Mouse (Mus musculus) limb, embryonic 14.5 days (tissue): Measurements from ENCODE around the gene Fkbp4. TPM values are rescaled to one million over a fixed set of nuclear protein-coding genes. Genes with fewer than 3 reads are reported as not detected.

Source experiments
- ATAC-seq: fragments of 200-750 bp; cut with Nextera tagmentation; 2 replicates; pipeline ENCODE4 v1.8.0; 2017; ENCODE audit warnings: low read depth, moderate number of reproducible peaks, moderate TSS enrichment; ENCODE audit not compliant: low FRiP score
- DNase-seq: peaks from one replicate; pipeline ENCODE4 v3.0.0-alpha.2; 2015; ENCODE audit warnings: low spot score
- H3K27ac ChIP-seq: fragments of 300-500 bp; sonication (generic); replicated peaks from 2 replicates; pipeline ENCODE4 v1.5.1; 2014; ENCODE audit warnings: low read depth, mild to moderate bottlenecking, low read length, moderate library complexity, mixed read lengths
- H3K27me3 ChIP-seq: fragments of 300-500 bp; sonication (generic); 2 replicates; pipeline ENCODE4 v1.6.1; 2014; ENCODE audit warnings: low read length, mixed read lengths; ENCODE audit not compliant: control insufficient read depth, insufficient read depth
- H3K36me3 ChIP-seq: fragments of 300-500 bp; sonication (generic); 2 replicates; pipeline ENCODE4 v1.6.1; 2014; ENCODE audit warnings: mild to moderate bottlenecking, low read length, moderate library complexity, mixed read lengths; ENCODE audit not compliant: control insufficient read depth, insufficient read depth
- H3K4me1 ChIP-seq: fragments of 300-500 bp; sonication (generic); 2 replicates; pipeline ENCODE4 v1.6.1; 2014; ENCODE audit warnings: antibody characterized with exemption, low read length, mixed read lengths; ENCODE audit not compliant: control insufficient read depth, insufficient read depth
- H3K4me2 ChIP-seq: fragments of 300-500 bp; sonication (generic); replicated peaks from 2 replicates; pipeline ENCODE4 v1.6.1; 2014; ENCODE audit warnings: low read depth, mild to moderate bottlenecking, low read length, moderate library complexity; ENCODE audit not compliant: severe bottlenecking
- H3K4me3 ChIP-seq: fragments of 300-500 bp; sonication (generic); replicated peaks from 2 replicates; pipeline ENCODE4 v1.5.1; 2014; ENCODE audit warnings: low read length
- H3K9ac ChIP-seq: fragments of 300-500 bp; sonication (generic); 2 replicates; pipeline ENCODE4 v1.6.1; 2014; ENCODE audit warnings: mild to moderate bottlenecking, low read depth, low read length, moderate library complexity; ENCODE audit not compliant: severe bottlenecking
- H3K9me3 ChIP-seq: fragments of 300-500 bp; sonication (generic); 2 replicates; pipeline ENCODE4 v1.6.1; 2016; ENCODE audit warnings: low read length; ENCODE audit not compliant: control insufficient read depth
- POLR2A ChIP-seq: fragments of 200-500 bp; IDR thresholded peaks from 2 replicates; pipeline ENCODE4 v1.8.0; 2012; ENCODE audit warnings: inconsistent platforms, mild to moderate bottlenecking, moderate library complexity, borderline replicate concordance; ENCODE audit not compliant: insufficient read depth, insufficient read length; ENCODE audit errors: extremely low read depth
- WGBS: fragments of 180-500 bp; shearing (Covaris S2); extraction: QIAGEN DNeasy Blood & Tissue Kit; methylation state at CpG from one replicate; pipeline ENCODE4 v1.1.7; 2014; 5-methylcytosine and 5-hydroxymethylcytosine counted together
- polyA plus RNA-seq, 2 experiments: library from polyadenylated mRNA; depleted of rRNA in 1 of 2; stranded (reverse) in 1 of 2; unstranded in 1 of 2; fragments of >200 nt; fragmentation: Nextera tagmentation in 1 of 2; extraction: Ambion mirVana in 1 of 2; gene quantifications; 2 replicates each; pipeline versions ENCODE4 v1.2.1 to v1.2.3; 2012 to 2014

Fkbp4 gene
- polyA plus RNA-seq, 2 experiments: 227 to 297 TPM

- WGBS: 95% methylated on average over 2 of the region's 2 CpGs
- TF ChIP-seq POLR2A: no peak
- H3K4me2 ChIP-seq: no peak overlapping the region
- peaks cover 60% of the 10 kb centered on the region for H3K36me3 ChIP-seq
- H3K27me3 ChIP-seq: no peaks in the 10 kb centered on the region
- ATAC-seq (no peak), DNase-seq (no peak)
- no peak overlapping the region for H3K4me3 ChIP-seq
- no peak overlapping the region for H3K27ac ChIP-seq
- 0 out of 2 replicates have a peak, but pooled peaks cover 3% of the 10 kb centered on the region for H3K4me1 ChIP-seq
- no peaks in the 10 kb centered on the region for H3K9me3 ChIP-seq
- no peak overlapping the region for H3K9ac ChIP-seq
Measured at GRCm38 (mm10) chr6:128429300-128429699, 9.2 kb downstream of the Fkbp4 start.

- Histone ChIP-seq H3K27me3 (no peaks in the 10 kb centered on the region), H3K4me3 (no peak overlapping the region), H3K9ac (no peak overlapping the region), H3K27ac (no peak overlapping the region), H3K4me2 (no peak overlapping the region), H3K36me3 (peaks cover 43% of the 10 kb centered on the region), H3K9me3 (no peaks in the 10 kb centered on the region), H3K4me1 (0 out of 2 replicates have a peak, but pooled peaks cover 3% of the 10 kb centered on the region)
- no peak for DNase-seq
- 93% methylated on average over 5 of the region's 5 CpGs for WGBS
- ATAC-seq: no peak
- TF ChIP-seq POLR2A: no peak
Measured at GRCm38 (mm10) chr6:128427571-128427970, 10.9 kb downstream of the Fkbp4 start.

- no peak for ATAC-seq
- Histone ChIP-seq H3K36me3 (peaks cover 18% of the 10 kb centered on the region), H3K4me1 (0 out of 2 replicates have a peak, but pooled peaks cover 3% of the 10 kb centered on the region), H3K27me3 (no peaks in the 10 kb centered on the region), H3K9me3 (no peaks in the 10 kb centered on the region), H3K4me2 (peak overlapping the region; percentile 53), H3K4me3 (peak overlapping the region; percentile 50), H3K27ac (peak overlapping the region; percentile 97), H3K9ac (peak overlapping the region; percentile 86)
- no peak for TF ChIP-seq POLR2A
- no peak for DNase-seq
- 18% methylated on average over 9 of the region's 9 CpGs for WGBS
Measured at GRCm38 (mm10) chr6:128425046-128425445, 13.4 kb downstream of the Fkbp4 start.

GRCm38 (mm10) chr6:128424269-128425019 is 14.0 kb downstream of the Fkbp4 start, which contains the start of gene Itfg2:
Gene Itfg2, minus strand, starts transcription at chr6:128424931.
- WGBS: under 1% methylated on average over 42 of the region's 42 CpGs
- H3K4me2 ChIP-seq: peak within 1 kb of the TSS; percentile 53
- peak within 1 kb of the TSS; percentile 50 for H3K4me3 ChIP-seq
- TF ChIP-seq POLR2A: peak; percentile 88; the same call in 1 of the 2 replicates
- H3K36me3 ChIP-seq: peaks cover 13% of the 10 kb centered on the region
- no peaks in the 10 kb centered on the region for H3K27me3 ChIP-seq
- H3K27ac ChIP-seq: peak within 1 kb of the TSS; percentile 97
- H3K9ac ChIP-seq: peak within 1 kb of the TSS; percentile 86
- H3K4me1 ChIP-seq: 0 out of 2 replicates have a peak, but pooled peaks cover 3% of the 10 kb centered on the region
- no peaks in the 10 kb centered on the region for H3K9me3 ChIP-seq
- peak; percentile 94 for DNase-seq
- ATAC-seq: peak; percentile 95

- H3K4me1 ChIP-seq: 0 out of 2 replicates have a peak, but pooled peaks cover 3% of the 10 kb centered on the region
- H3K27me3 ChIP-seq: no peaks in the 10 kb centered on the region
- peak overlapping the region; percentile 50 for H3K4me3 ChIP-seq
- no peak for TF ChIP-seq POLR2A
- DNase-seq (no peak), ATAC-seq (no peak)
- 41% methylated on average over 15 of the region's 16 CpGs for WGBS
- peak overlapping the region; percentile 53 for H3K4me2 ChIP-seq
- peak overlapping the region; percentile 86 for H3K9ac ChIP-seq
- H3K9me3 ChIP-seq: no peaks in the 10 kb centered on the region
- peak overlapping the region; percentile 97 for H3K27ac ChIP-seq
- peaks cover 5% of the 10 kb centered on the region for H3K36me3 ChIP-seq
Measured at GRCm38 (mm10) chr6:128423496-128424268, 14.8 kb downstream of the Fkbp4 start.
